Mouse (Mus musculus) adrenal gland, adult 8-10 months (tissue): ENCODE measurements around the gene Pmm2. TPM values are rescaled to one million over a fixed set of nuclear protein-coding genes. Genes with fewer than 3 reads are reported as not detected.

Experiments used
- DNase-seq: peaks from one replicate; pipeline ENCODE4 v3.0.0; 2022
- microRNA-seq, 2 experiments: library from miRNA; unstranded; fragments of <30 nt; microRNA quantifications; one replicate each; pipeline ENCODE4 v1.2.0; 2022
- total RNA-seq, 4 experiments: library from RNA; stranded (reverse); gene quantifications; 2 replicates each; pipeline ENCODE4 v1.2.4; 2022

Pmm2 gene
- total RNA-seq, 4 experiments from 2014 or later: 56.5 to 79.9 (median 70.5) TPM

DNA sequence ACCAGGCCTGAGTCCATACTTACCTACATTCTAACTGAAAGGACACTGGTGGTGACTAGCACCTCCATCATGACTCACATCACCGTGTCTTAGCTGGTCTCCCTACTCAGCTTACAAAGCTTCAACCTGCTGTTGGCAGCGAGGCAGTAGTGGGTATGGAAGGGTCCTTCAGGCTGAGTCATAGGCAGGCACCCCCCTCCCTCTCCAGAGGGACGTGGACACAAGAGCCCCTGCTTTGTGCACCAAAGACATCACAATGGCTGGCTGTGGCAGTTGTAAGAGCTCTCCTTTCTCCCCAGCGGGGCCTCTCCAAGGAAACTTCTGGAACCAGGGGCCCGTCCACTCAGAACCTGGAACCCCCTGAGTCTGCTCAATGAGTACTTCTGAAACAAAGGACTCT lies 43.0 kb downstream of the Pmm2 start, which contains the start of gene Gm5767:
Gm5767 (plus strand) TSS at position 301 of the 400 bp plus-strand sequence.
- DNase-seq: no peak

GRCm38 (mm10) chr16:8685087-8685486 lies 47.6 kb downstream of the Pmm2 start:
- no peak for DNase-seq

GRCm38 (mm10) chr16:8686121-8686870 lies 48.8 kb downstream of the Pmm2 start:
- DNase-seq: no peak

- no peak for DNase-seq
Measured at GRCm38 (mm10) chr16:8686871-8687535, 49.5 kb downstream of the Pmm2 start.

GRCm38 (mm10) chr16:8687559-8688112 lies 50.2 kb downstream of the Pmm2 start:
- no peak for DNase-seq

GRCm38 (mm10) chr16:8689979-8690656 lies 52.6 kb downstream of the Pmm2 start:
- no peak for DNase-seq

- no peak for DNase-seq
Measured at GRCm38 (mm10) chr16:8691206-8691605, 53.7 kb downstream of the Pmm2 start.

DNA sequence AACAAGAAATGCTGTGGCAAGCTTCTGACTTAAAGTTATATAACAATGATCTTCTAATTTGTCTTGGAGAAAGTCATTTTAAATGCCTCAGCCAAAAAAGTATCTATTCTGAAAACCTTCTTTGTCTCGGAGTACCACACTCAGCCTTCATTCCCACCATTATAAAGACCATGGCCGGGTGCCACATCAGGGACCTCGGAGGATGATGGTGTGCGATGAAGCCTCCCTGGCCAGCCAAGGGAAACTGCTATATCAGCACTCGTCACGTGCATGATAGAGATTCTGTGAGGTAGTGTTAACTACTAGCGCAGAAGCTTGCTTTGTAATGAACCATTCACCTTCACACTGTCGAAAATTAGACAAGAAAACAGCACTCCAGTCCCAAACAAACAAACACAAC lies 62.1 kb downstream of the Pmm2 start:
- DNase-seq: no peak

DNA sequence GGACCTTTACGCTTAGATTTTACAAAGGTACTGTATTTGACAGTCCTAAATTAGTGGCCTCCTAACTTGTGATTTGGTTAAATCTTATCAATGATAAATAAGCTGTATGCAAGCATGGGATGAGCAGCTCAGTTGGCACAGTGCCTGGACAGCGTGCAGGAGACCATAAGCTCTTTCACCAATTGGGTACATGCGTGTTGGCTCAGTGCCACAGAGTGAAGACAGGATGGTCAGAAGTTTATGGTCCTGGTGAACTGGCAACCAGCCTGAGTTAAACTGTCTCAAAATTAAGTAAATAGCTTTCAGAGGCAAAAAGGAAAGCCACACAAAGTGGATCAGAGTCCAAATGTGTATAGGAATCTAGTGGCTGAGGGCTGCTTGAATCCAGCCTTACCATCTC lies 63.1 kb downstream of the Pmm2 start:
- no peak for DNase-seq

DNA sequence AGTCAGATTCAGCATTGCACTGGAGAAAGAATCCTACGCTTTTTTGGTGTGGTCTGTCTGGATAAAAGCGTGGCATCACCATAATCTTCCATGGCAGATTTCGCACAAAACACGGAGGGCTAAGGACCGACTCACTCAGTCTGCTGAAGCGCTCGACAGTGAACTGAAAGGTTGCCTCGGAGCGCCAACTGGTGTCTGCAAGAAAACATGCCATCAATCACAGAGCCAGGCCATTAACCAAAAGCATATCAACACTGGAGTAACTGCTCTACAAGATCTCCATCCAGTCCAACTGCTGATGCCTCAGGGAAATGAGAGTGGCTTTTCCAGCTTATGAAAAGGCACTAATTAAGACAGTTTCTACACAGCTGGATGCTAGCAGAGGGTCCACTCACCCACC lies 74.5 kb downstream of the Pmm2 start:
- no peak for DNase-seq

Small RNA genes lying within 50 kb of the gene (microRNA-seq; reads per million reads assigned to microRNA genes)
- gene Gm22137: 0 reads per million in 2 experiments

Other genes with a start within 250 kb of the Pmm2 start
- gene Tmem114, start 212.5 kb upstream of the Pmm2 start, total RNA-seq: not detected
- 10 to 100 TPM; 16.4 to 22.2 (median 19.1) TPM for gene Mettl22, start 166.9 kb upstream of the Pmm2 start, total RNA-seq
- 100 to 1,000 TPM in 3 of 4 experiments, 10 to 100 TPM in 1; 88.1 to 157 (median 111) TPM for gene Abat, start 124.2 kb upstream of the Pmm2 start, total RNA-seq
- 10 to 100 TPM; 22.7 to 24.9 (median 23.8) TPM for gene Tmem186, start within 50 bp of the Pmm2 start, total RNA-seq
- gene Carhsp1, start 34.5 kb downstream of the Pmm2 start, total RNA-seq: 100 to 1,000 TPM in 2 of 4 experiments, 10 to 100 TPM in 2; 47.3 to 133 (median 83.9) TPM
- not detected for gene Gm5767, start 43.1 kb downstream of the Pmm2 start, total RNA-seq
- gene Usp7, start 154.6 kb downstream of the Pmm2 start, total RNA-seq: 100 to 1,000 TPM; 105 to 149 (median 127) TPM
- gene 1810013L24Rik, start 192.4 kb downstream of the Pmm2 start, total RNA-seq: 100 to 1,000 TPM in 2 of 4 experiments, 10 to 100 TPM in 2; 81.3 to 111 (median 98.3) TPM